Mouse (Mus musculus) lung, embryonic 14.5 days (tissue): ENCODE measurements at regions not wholly inside any gene's neighbourhood (a gene's known extent, or its start where the extent isn't known, plus 50 kb on each side); places are given as distances from the start of the nearest gene placed in this dataset.

Experiments
- ATAC-seq: fragments of 200-750 bp; cut with Nextera tagmentation; 2 replicates; pipeline ENCODE4 v1.8.0; 2017; ENCODE audit warnings: mild to moderate bottlenecking, moderate TSS enrichment, moderate library complexity; ENCODE audit not compliant: insufficient read depth
- DNase-seq: peaks from one replicate; pipeline ENCODE4 v3.0.0-alpha.2; 2015
- H3K27ac ChIP-seq: fragments of 300-500 bp; sonication (generic); 2 replicates; pipeline ENCODE4 v1.5.1; 2014; ENCODE audit warnings: low read depth, mild to moderate bottlenecking, moderate library complexity
- H3K27me3 ChIP-seq: fragments of 300-500 bp; sonication (generic); 2 replicates; pipeline ENCODE4 v1.6.1; 2014; ENCODE audit warnings: low read length, control low read depth; ENCODE audit not compliant: insufficient read depth
- H3K36me3 ChIP-seq: fragments of 300-500 bp; sonication (generic); 2 replicates; pipeline ENCODE4 v1.6.1; 2014; ENCODE audit warnings: control low read depth; ENCODE audit not compliant: insufficient read depth
- H3K4me1 ChIP-seq: fragments of 300-500 bp; sonication (generic); 2 replicates; pipeline ENCODE4 v1.6.1; 2014; ENCODE audit warnings: antibody characterized with exemption, control low read depth; ENCODE audit not compliant: insufficient read depth
- H3K4me2 ChIP-seq: fragments of 300-500 bp; sonication (generic); 2 replicates; pipeline ENCODE4 v1.6.1; 2014; ENCODE audit warnings: mild to moderate bottlenecking
- H3K4me3 ChIP-seq: fragments of 300-500 bp; sonication (generic); 2 replicates; pipeline ENCODE4 v1.5.1; 2014; ENCODE audit warnings: low read depth, low read length
- H3K9ac ChIP-seq: fragments of 300-500 bp; sonication (generic); 2 replicates; pipeline ENCODE4 v1.6.1; 2014
- H3K9me3 ChIP-seq: fragments of 300-500 bp; sonication (generic); 2 replicates; pipeline ENCODE4 v1.6.1; 2016; ENCODE audit warnings: low read depth, low read length, control low read depth
- CTCF ChIP-seq: IDR thresholded peaks from 2 replicates; pipeline ENCODE4 v1.5.1; 2016; ENCODE audit warnings: antibody characterized with exemption, low read depth
- WGBS: fragments of 180-500 bp; shearing (Covaris S2); extraction: QIAGEN DNeasy Blood & Tissue Kit; methylation state at CpG from one replicate; pipeline ENCODE4 v1.1.7; 2014; 5-methylcytosine and 5-hydroxymethylcytosine counted together

DNA sequence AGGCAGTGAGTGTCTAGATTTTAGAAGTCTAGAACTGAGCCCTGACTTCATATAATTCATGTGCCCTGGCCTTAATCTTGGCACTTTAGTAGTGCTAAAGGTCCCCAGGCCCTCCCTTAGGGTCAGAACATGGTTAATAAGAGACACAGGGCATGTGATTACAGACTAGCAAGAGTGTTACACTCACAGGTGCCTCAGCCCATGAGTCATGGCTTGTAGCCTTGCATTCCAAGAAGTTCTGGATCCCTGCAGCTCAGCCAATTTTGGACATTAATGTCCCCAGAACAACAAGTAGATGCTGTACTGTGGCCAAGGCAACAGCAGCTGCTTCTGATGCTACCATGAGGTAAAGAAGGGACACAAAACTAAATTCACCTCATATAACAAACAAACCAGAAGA is 107.7 kb upstream of the Igf1 start:
- no peaks in the 10 kb centered on the region for H3K36me3 ChIP-seq
- TF ChIP-seq CTCF = no peak

DNA sequence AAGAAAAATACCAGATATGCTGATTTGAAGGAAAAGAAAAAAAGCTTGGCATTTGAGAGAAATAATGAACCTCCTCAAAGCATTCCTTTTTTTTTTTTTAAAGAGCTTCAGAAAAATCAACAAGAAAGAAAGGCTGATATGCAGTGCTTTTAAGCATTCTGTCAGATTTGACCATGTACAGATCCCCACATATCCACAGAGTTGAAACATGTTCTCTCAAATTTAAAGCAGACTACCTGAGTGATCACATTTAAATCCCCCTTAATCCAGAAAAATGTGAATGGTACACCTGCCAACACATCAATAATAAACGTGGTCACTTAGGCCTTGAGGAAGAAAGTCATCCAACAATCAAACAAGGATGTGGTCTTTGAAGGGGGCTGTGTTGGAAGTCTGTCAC is 107.1 kb upstream of the Igf1 start:
- Histone ChIP-seq H3K9ac (no peak overlapping the region), H3K27ac (no peak overlapping the region), H3K9me3 (no peaks in the 10 kb centered on the region), H3K4me3 (no peak overlapping the region), H3K4me1 (no peaks in the 10 kb centered on the region), H3K4me2 (no peak overlapping the region), H3K27me3 (no peaks in the 10 kb centered on the region), H3K36me3 (no peaks in the 10 kb centered on the region)
- DNase-seq (no peak), ATAC-seq (no peak)
- WGBS = 23% methylated on average over 1 of the region's 1 CpGs
- no peak for TF ChIP-seq CTCF

More for the DNA sequence above, 107.7 kb upstream of the Igf1 start:
- H3K4me1 ChIP-seq = no peaks in the 10 kb centered on the region
- no peak for ATAC-seq
- no peak overlapping the region for H3K27ac ChIP-seq
- no peak for DNase-seq
- H3K4me3 ChIP-seq = no peak overlapping the region
- no peaks in the 10 kb centered on the region for H3K27me3 ChIP-seq
- no peak overlapping the region for H3K9ac ChIP-seq
- no peak overlapping the region for H3K4me2 ChIP-seq
- no peaks in the 10 kb centered on the region for H3K9me3 ChIP-seq

DNA sequence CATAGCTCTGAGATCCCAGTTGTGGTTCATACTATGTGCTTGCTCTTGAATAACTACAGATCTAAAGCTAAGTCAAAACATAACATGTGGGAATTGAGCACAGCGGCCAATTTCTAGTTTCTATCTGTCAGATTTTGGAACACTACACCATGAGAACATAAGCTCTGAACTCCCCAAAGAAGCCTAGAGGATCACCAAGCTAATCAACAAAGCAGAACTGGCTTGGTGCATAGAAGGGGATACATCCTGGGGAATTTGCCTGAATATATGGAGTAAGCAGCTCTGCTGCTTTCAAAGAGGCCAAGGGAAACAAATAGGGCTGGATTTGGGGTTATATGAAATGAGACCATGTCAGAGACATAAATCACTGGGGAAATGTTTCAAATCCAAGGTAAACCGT is 105.9 kb upstream of the Igf1 start:
- Histone ChIP-seq H3K9me3 (no peaks in the 10 kb centered on the region), H3K27me3 (no peaks in the 10 kb centered on the region), H3K27ac (no peak overlapping the region), H3K4me3 (no peak overlapping the region), H3K4me2 (no peak overlapping the region), H3K4me1 (no peaks in the 10 kb centered on the region), H3K9ac (no peak overlapping the region), H3K36me3 (no peaks in the 10 kb centered on the region)
- no peak for TF ChIP-seq CTCF
- WGBS = 68% methylated on average over 2 of the region's 2 CpGs
- ATAC-seq (no peak), DNase-seq (no peak)

DNA sequence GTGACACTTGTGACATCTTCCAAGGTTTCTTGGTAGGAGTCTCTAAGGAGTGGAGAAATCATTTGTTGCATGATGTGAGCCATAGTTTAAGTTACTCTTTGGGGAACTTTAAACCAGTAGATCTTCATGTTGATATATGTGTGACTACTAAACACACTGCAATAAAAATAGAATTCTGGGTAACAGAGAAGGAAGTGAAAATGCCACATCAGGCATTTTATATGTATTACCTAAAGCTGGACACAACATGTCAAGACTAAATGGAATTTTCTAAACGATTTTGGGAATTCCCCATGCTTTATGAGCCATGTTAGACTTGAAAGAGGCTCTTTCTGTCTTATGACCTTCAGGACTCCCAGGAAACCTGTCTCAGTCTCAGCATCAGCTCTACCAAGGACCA is 104.6 kb upstream of the Igf1 start:
- H3K9ac ChIP-seq = no peak overlapping the region
- TF ChIP-seq CTCF = no peak
- H3K4me1 ChIP-seq = no peaks in the 10 kb centered on the region
- H3K4me2 ChIP-seq = no peak overlapping the region
- H3K27me3 ChIP-seq = no peaks in the 10 kb centered on the region
- DNase-seq (no peak), ATAC-seq (no peak)
- no peaks in the 10 kb centered on the region for H3K9me3 ChIP-seq
- no peaks in the 10 kb centered on the region for H3K36me3 ChIP-seq
- H3K27ac ChIP-seq = no peak overlapping the region
- no peak overlapping the region for H3K4me3 ChIP-seq
- WGBS = 35% methylated on average over 1 of the region's 1 CpGs

DNA sequence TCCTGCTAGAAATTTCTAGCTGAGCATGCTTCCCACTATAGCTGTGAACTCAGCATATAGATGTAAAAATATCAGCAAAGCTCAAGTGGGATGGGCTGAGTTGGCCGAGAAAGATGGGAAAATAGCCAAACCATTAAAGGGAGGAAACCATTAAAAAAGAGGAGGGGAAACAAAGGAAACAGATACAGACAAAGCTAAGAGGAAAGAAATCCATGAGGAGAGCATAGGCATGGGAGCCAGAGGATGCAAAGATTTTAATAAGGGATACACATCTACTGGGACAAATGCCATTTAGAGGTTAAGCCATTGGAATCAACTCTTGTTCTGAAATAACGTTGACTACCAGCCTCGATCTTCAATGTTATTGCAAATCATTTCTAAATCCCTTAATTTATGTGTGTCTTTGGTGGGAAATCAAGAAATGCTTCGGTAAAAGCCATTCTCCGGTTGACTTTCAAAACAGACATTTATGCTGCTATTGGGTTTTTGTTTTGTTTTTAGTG is 96.5 kb upstream of the Igf1 start:
- H3K4me3 ChIP-seq = no peak overlapping the region
- H3K27me3 ChIP-seq = no peaks in the 10 kb centered on the region
- no peak overlapping the region for H3K4me2 ChIP-seq
- no peaks in the 10 kb centered on the region for H3K36me3 ChIP-seq
- H3K4me1 ChIP-seq = no peaks in the 10 kb centered on the region
- ATAC-seq (no peak), DNase-seq (peak; percentile 24)
- 77% methylated on average over 5 of the region's 5 CpGs for WGBS
- H3K9ac ChIP-seq = no peak overlapping the region
- no peak overlapping the region for H3K27ac ChIP-seq
- no peak for TF ChIP-seq CTCF
- H3K9me3 ChIP-seq = no peaks in the 10 kb centered on the region

DNA sequence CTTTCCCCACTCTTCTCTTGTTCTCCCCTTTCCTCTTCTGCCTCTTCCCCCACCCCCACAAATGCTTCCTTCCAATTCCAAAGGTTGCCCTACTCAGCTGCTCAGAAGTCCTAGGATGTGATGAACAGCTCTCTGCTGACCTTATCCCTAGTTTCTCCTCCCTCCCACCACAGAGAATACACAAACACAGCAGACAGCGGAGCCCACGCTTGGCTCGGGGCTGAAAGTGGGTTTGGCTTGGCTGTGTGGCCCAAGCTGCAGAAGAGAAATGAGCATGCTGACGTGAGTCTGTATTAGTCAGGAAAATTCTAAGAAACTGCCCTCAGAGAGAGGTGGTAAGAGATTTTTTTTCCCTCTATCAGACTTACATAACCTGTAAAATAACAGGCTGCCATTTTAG is 70.5 kb upstream of the Igf1 start:
- no peaks in the 10 kb centered on the region for H3K4me1 ChIP-seq
- no peak overlapping the region for H3K4me3 ChIP-seq
- H3K27ac ChIP-seq = no peak overlapping the region
- H3K27me3 ChIP-seq = no peaks in the 10 kb centered on the region
- DNase-seq (peak; percentile 85), ATAC-seq (peak; percentile 90)
- no peak overlapping the region for H3K4me2 ChIP-seq
- H3K9me3 ChIP-seq = no peaks in the 10 kb centered on the region
- no peak overlapping the region for H3K9ac ChIP-seq
- no peaks in the 10 kb centered on the region for H3K36me3 ChIP-seq
- WGBS = 15% methylated on average over 4 of the region's 4 CpGs
- no peak for TF ChIP-seq CTCF

DNA sequence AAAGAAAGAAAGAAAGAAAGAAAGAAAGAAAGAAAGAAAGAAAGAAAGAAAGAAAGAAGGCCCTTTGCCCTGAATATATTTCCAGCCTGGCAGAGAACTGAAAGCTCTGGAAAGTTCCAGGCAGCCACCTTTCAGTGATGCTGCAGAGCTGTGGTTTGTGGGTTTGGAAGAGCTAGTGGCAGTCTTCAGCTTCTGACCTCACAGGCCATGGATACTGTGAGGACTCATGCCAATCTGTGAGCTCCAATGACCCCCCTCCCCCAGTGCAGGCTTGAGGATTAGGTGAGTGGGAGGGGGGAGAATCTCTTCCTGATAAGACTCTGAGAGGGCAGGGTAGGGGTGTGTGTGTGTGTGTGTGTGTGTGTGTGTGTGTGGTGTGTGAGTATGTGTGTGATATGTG is 65.7 kb upstream of the Igf1 start:
- Histone ChIP-seq H3K9ac (no peak overlapping the region), H3K36me3 (no peaks in the 10 kb centered on the region), H3K27ac (no peak overlapping the region), H3K27me3 (no peaks in the 10 kb centered on the region), H3K4me3 (no peak overlapping the region), H3K4me2 (no peak overlapping the region), H3K4me1 (no peaks in the 10 kb centered on the region), H3K9me3 (no peaks in the 10 kb centered on the region)
- ATAC-seq (no peak), DNase-seq (no peak)
- no peak for TF ChIP-seq CTCF
